Mouse (Mus musculus): ENCODE data around the gene Lpo. TPM values are rescaled to one million over a fixed set of nuclear protein-coding genes. Genes with fewer than 3 reads are reported as not detected.

Gene Lpo
- total RNA-seq, 1 experiment: not detected

- H3K4me3 ChIP-seq (ENCODE audit: insufficient read depth in 1 of 2, low read depth in 1 of 2, low read length in 2 of 2, poor library complexity in 1 of 2, severe bottlenecking in 1 of 2): no peak overlapping the region
- H3K36me3 ChIP-seq (ENCODE audit: control insufficient read depth, insufficient read depth, low read length, poor library complexity, severe bottlenecking): peaks cover 30% of the 10 kb centered on the region
- no peak overlapping the region for H3K27ac ChIP-seq (ENCODE audit: insufficient read depth, low read depth, low read length, poor library complexity, severe bottlenecking)
- H3K4me1 ChIP-seq (ENCODE audit: control insufficient read depth in 2 of 2, insufficient read depth in 2 of 2, low read length in 2 of 2, poor library complexity in 1 of 2): peaks cover 4% of the 10 kb centered on the region in 2 experiments; a peak in 2 of 4 replicates
- DNase-seq (ENCODE audit: low read depth, low spot score): no peak
- no peak overlapping the region for H3K9ac ChIP-seq (ENCODE audit: insufficient read depth, low read depth, low read length, poor library complexity, severe bottlenecking)
- H3K9me3 ChIP-seq (ENCODE audit: control insufficient read depth, insufficient read depth, low read depth, low read length): no peaks in the 10 kb centered on the region
- TF ChIP-seq ZC3H11A (IDR thresholded peaks at IDR 0.05; ENCODE audit: borderline replicate concordance, low read depth, low read length): no peak
- TF ChIP-seq ZNF384 (IDR thresholded peaks at IDR 0.05; ENCODE audit: low read depth, low read length): no peak
- no peak for TF ChIP-seq HCFC1 (IDR thresholded peaks at IDR 0.05; ENCODE audit: borderline replicate concordance, insufficient read depth, low read length)
- no peak for TF ChIP-seq MAFK (IDR thresholded peaks at IDR 0.05; ENCODE audit: insufficient read depth, low read depth, low read length)
- TF ChIP-seq CHD2 (IDR thresholded peaks at IDR 0.05; ENCODE audit: low read depth, low read length): no peak
- in situ Hi-C loops (cut with MboI; ENCODE audit: low sequenced_read_pairs in 2 of 2, unreplicated experiment in 2 of 2): no loop called here
Measured at GRCm38 (mm10) chr11:87862805-87863204, 34.7 kb upstream of the Lpo start.

GRCm38 (mm10) chr11:87860426-87860825 lies 32.3 kb upstream of the Lpo start:
- no peak for TF ChIP-seq CHD2 (IDR thresholded peaks at IDR 0.05; ENCODE audit: low read depth, low read length)
- TF ChIP-seq ZNF384 (IDR thresholded peaks at IDR 0.05; ENCODE audit: low read depth, low read length): no peak
- TF ChIP-seq HCFC1 (IDR thresholded peaks at IDR 0.05; ENCODE audit: borderline replicate concordance, insufficient read depth, low read length): no peak
- no peak for TF ChIP-seq ZC3H11A (IDR thresholded peaks at IDR 0.05; ENCODE audit: borderline replicate concordance, low read depth, low read length)
- no peak for TF ChIP-seq MAFK (IDR thresholded peaks at IDR 0.05; ENCODE audit: insufficient read depth, low read depth, low read length)
- DNase-seq (ENCODE audit: low read depth, low spot score): no peak
- H3K9ac ChIP-seq (ENCODE audit: insufficient read depth, low read depth, low read length, poor library complexity, severe bottlenecking): no peak overlapping the region
- no peak overlapping the region for H3K27ac ChIP-seq (ENCODE audit: insufficient read depth, low read depth, low read length, poor library complexity, severe bottlenecking)
- H3K4me3 ChIP-seq (ENCODE audit: insufficient read depth in 1 of 2, low read depth in 1 of 2, low read length in 2 of 2, poor library complexity in 1 of 2, severe bottlenecking in 1 of 2): no peak overlapping the region
- peaks cover 4% of the 10 kb centered on the region in 2 experiments; a peak in 2 of 4 replicates for H3K4me1 ChIP-seq (ENCODE audit: control insufficient read depth in 2 of 2, insufficient read depth in 2 of 2, low read length in 2 of 2, poor library complexity in 1 of 2)
- H3K9me3 ChIP-seq (ENCODE audit: control insufficient read depth, insufficient read depth, low read depth, low read length): no peaks in the 10 kb centered on the region
- H3K36me3 ChIP-seq (ENCODE audit: control insufficient read depth, insufficient read depth, low read length, poor library complexity, severe bottlenecking): peaks cover 41% of the 10 kb centered on the region
- in situ Hi-C loops (cut with MboI; ENCODE audit: low sequenced_read_pairs in 2 of 2, unreplicated experiment in 2 of 2): no loop called here

- in situ Hi-C loops (cut with MboI; ENCODE audit: low sequenced_read_pairs in 2 of 2, unreplicated experiment in 2 of 2): no loop called here
- H3K4me1 ChIP-seq (ENCODE audit: control insufficient read depth in 2 of 2, insufficient read depth in 2 of 2, low read length in 2 of 2, poor library complexity in 1 of 2): peaks cover 4% of the 10 kb centered on the region in 2 experiments; a peak in 2 of 4 replicates
- H3K4me3 ChIP-seq (ENCODE audit: insufficient read depth in 1 of 2, low read depth in 1 of 2, low read length in 2 of 2, poor library complexity in 1 of 2, severe bottlenecking in 1 of 2): no peak overlapping the region
- TF ChIP-seq CHD2 (IDR thresholded peaks at IDR 0.05; ENCODE audit: low read depth, low read length): no peak
- TF ChIP-seq MAFK (IDR thresholded peaks at IDR 0.05; ENCODE audit: insufficient read depth, low read depth, low read length): no peak
- TF ChIP-seq HCFC1 (IDR thresholded peaks at IDR 0.05; ENCODE audit: borderline replicate concordance, insufficient read depth, low read length): no peak
- no peak for TF ChIP-seq ZNF384 (IDR thresholded peaks at IDR 0.05; ENCODE audit: low read depth, low read length)
- no peak for TF ChIP-seq ZC3H11A (IDR thresholded peaks at IDR 0.05; ENCODE audit: borderline replicate concordance, low read depth, low read length)
- H3K9me3 ChIP-seq (ENCODE audit: control insufficient read depth, insufficient read depth, low read depth, low read length): no peaks in the 10 kb centered on the region
- DNase-seq (ENCODE audit: low read depth, low spot score): no peak
- no peak overlapping the region for H3K27ac ChIP-seq (ENCODE audit: insufficient read depth, low read depth, low read length, poor library complexity, severe bottlenecking)
- H3K9ac ChIP-seq (ENCODE audit: insufficient read depth, low read depth, low read length, poor library complexity, severe bottlenecking): no peak overlapping the region
- peaks cover 39% of the 10 kb centered on the region for H3K36me3 ChIP-seq (ENCODE audit: control insufficient read depth, insufficient read depth, low read length, poor library complexity, severe bottlenecking)
Measured at GRCm38 (mm10) chr11:87859273-87859672, 31.2 kb upstream of the Lpo start.

- Histone ChIP-seq H3K27ac (ENCODE audit: insufficient read depth, low read depth, low read length, poor library complexity, severe bottlenecking) (no peak overlapping the region), H3K4me3 (ENCODE audit: insufficient read depth in 1 of 2, low read depth in 1 of 2, low read length in 2 of 2, poor library complexity in 1 of 2, severe bottlenecking in 1 of 2) (no peak overlapping the region), H3K36me3 (ENCODE audit: control insufficient read depth, insufficient read depth, low read length, poor library complexity, severe bottlenecking) (peaks cover 16% of the 10 kb centered on the region), H3K9ac (ENCODE audit: insufficient read depth, low read depth, low read length, poor library complexity, severe bottlenecking) (no peak overlapping the region), H3K9me3 (ENCODE audit: control insufficient read depth, insufficient read depth, low read depth, low read length) (no peaks in the 10 kb centered on the region), H3K4me1 (ENCODE audit: control insufficient read depth in 2 of 2, insufficient read depth in 2 of 2, low read length in 2 of 2, poor library complexity in 1 of 2) (peaks cover 2 to 11% of the 10 kb centered on the region in 2 experiments; a peak in 3 of 4 replicates)
- no peak for DNase-seq (ENCODE audit: low read depth, low spot score)
- in situ Hi-C loops (cut with MboI; ENCODE audit: low sequenced_read_pairs in 2 of 2, unreplicated experiment in 2 of 2): no loop called here
- no peak for TF ChIP-seq HCFC1 (IDR thresholded peaks at IDR 0.05; ENCODE audit: borderline replicate concordance, insufficient read depth, low read length)
- TF ChIP-seq MAFK (IDR thresholded peaks at IDR 0.05; ENCODE audit: insufficient read depth, low read depth, low read length): no peak
- no peak for TF ChIP-seq CHD2 (IDR thresholded peaks at IDR 0.05; ENCODE audit: low read depth, low read length)
- TF ChIP-seq ZNF384 (IDR thresholded peaks at IDR 0.05; ENCODE audit: low read depth, low read length): no peak
- TF ChIP-seq ZC3H11A (IDR thresholded peaks at IDR 0.05; ENCODE audit: borderline replicate concordance, low read depth, low read length): no peak
Measured at GRCm38 (mm10) chr11:87854550-87854949, 26.5 kb upstream of the Lpo start.

GRCm38 (mm10) chr11:87853597-87853954 lies 25.5 kb upstream of the Lpo start:
- no peak for DNase-seq (ENCODE audit: low read depth, low spot score)

More at GRCm38 (mm10) chr11:87853597-87853954, 25.5 kb upstream of the Lpo start:
- TF ChIP-seq MAFK (IDR thresholded peaks at IDR 0.05; ENCODE audit: insufficient read depth, low read depth, low read length): no peak
- no peak for TF ChIP-seq CHD2 (IDR thresholded peaks at IDR 0.05; ENCODE audit: low read depth, low read length)
- TF ChIP-seq ZC3H11A (IDR thresholded peaks at IDR 0.05; ENCODE audit: borderline replicate concordance, low read depth, low read length): no peak
- TF ChIP-seq ZNF384 (IDR thresholded peaks at IDR 0.05; ENCODE audit: low read depth, low read length): no peak
- TF ChIP-seq HCFC1 (IDR thresholded peaks at IDR 0.05; ENCODE audit: borderline replicate concordance, insufficient read depth, low read length): no peak
- Histone ChIP-seq H3K36me3 (ENCODE audit: control insufficient read depth, insufficient read depth, low read length, poor library complexity, severe bottlenecking) (peaks cover 16% of the 10 kb centered on the region), H3K9me3 (ENCODE audit: control insufficient read depth, insufficient read depth, low read depth, low read length) (no peaks in the 10 kb centered on the region), H3K4me1 (ENCODE audit: control insufficient read depth in 2 of 2, insufficient read depth in 2 of 2, low read length in 2 of 2, poor library complexity in 1 of 2) (peaks cover 2 to 13% of the 10 kb centered on the region in 2 experiments; a peak in 3 of 4 replicates), H3K9ac (ENCODE audit: insufficient read depth, low read depth, low read length, poor library complexity, severe bottlenecking) (peak overlapping the region; percentile 82; the same call in 1 of the 2 replicates), H3K4me3 (ENCODE audit: insufficient read depth in 1 of 2, low read depth in 1 of 2, low read length in 2 of 2, poor library complexity in 1 of 2, severe bottlenecking in 1 of 2) (peak overlapping the region; percentile 70 to 74), H3K27ac (ENCODE audit: insufficient read depth, low read depth, low read length, poor library complexity, severe bottlenecking) (no peak overlapping the region)
- in situ Hi-C loops (cut with MboI; ENCODE audit: low sequenced_read_pairs in 2 of 2, unreplicated experiment in 2 of 2): no loop called here
